Comparison of ENCODE assay signal across 15 mouse cellular contexts in the genomic region with DNA sequence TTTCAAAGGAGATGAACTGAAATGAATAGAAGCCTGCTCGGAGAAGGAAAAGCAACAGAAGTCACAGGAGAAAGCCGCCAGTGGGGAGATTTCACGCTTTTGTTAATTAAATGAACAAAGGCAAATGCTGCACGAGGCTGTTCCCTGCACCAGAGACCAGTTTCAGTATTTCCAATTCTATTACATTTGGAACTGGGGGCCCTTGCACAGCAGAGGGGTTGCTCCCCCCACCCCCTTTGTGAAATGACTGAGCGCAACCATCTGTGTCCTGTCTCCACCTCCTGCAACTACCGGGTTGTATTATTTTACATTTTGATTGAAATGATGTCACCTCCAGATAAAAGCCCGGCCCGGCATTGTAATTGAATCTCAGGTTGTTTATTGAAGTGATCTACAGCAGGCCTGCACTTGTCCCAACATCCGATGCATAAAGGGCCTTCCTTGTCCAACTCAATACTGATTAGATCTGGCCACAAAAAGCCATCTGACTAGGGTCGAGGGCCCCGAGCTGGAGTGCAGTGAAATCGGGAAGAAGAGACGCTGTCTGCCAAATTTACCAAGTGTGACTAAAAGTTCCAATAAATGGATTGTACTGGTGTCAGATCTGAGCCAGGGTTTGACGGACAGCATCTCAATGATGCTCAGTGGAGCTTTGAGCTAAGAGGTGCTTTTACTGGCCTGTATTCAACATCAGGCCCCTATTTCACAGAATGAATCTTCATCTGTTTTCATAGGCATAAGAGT.
A peak's percentile ranks its signal among the peaks of the same experiment; 100 is the strongest.
DNase-seq lines count a peak whose midpoint lies in the region; ATAC-seq lines count a peak whose summit lies in the region.
"Had no signal": no experiment of that assay in that cellular context is flagged by ENCODE, and none has a peak within 500 bp of the region (broad histone marks: within the 10 kb centered on the region; RNA-seq: fewer than 3 reads in every experiment).

No protein-coding gene starts in this region.

- peak; percentile 58; the same call in 1 of the 2 replicates for ATAC-seq in neural tube, embryonic 11.5 days (ENCODE audit: insufficient read depth, low FRiP score, low TSS enrichment)
- peak; percentile 77 for ATAC-seq in hindbrain, embryonic 16.5 days
- peak; percentile 77; the same call in 1 of the 2 replicates for ATAC-seq in neural tube, embryonic 12.5 days (ENCODE audit: low FRiP score, low read depth)
- no peak for ATAC-seq in CD4-positive, CD25-positive, alpha-beta regulatory T cell, adult 4 months
- ATAC-seq: intestine, embryonic 15.5 days had no signal

- H3K36me3 ChIP-seq in neural tube, embryonic 11.5 days (ENCODE audit: control insufficient read depth, insufficient read depth, low read length) = no peaks in the 10 kb centered on the region
- no peaks in the 10 kb centered on the region for H3K36me3 ChIP-seq in hindbrain, embryonic 16.5 days (ENCODE audit: control insufficient read depth, insufficient read depth, low read length)
- no peaks in the 10 kb centered on the region for H3K36me3 ChIP-seq in neural tube, embryonic 12.5 days
- H3K36me3 ChIP-seq: intestine, embryonic 15.5 days had no signal

- H3K27me3 ChIP-seq in neural tube, embryonic 11.5 days (ENCODE audit: control insufficient read depth, insufficient read depth, low read length) = no peaks in the 10 kb centered on the region
- H3K27me3 ChIP-seq in hindbrain, embryonic 16.5 days (replicated peaks; ENCODE audit: control insufficient read depth, insufficient read depth, low read length) = peaks cover 3% of the 10 kb centered on the region; the same call in 1 of the 2 replicates
- peaks cover 8% of the 10 kb centered on the region for H3K27me3 ChIP-seq in neural tube, embryonic 12.5 days (replicated peaks)
- H3K27me3 ChIP-seq: intestine, embryonic 15.5 days had no signal

- H3K4me1 ChIP-seq in neural tube, embryonic 11.5 days (ENCODE audit: control insufficient read depth, insufficient read depth, low read length) = 0 out of 2 replicates have a peak, but pooled peaks cover 3% of the 10 kb centered on the region
- peaks cover 6% of the 10 kb centered on the region for H3K4me1 ChIP-seq in hindbrain, embryonic 16.5 days (ENCODE audit: control insufficient read depth, insufficient read depth, low read depth, low read length)
- H3K4me1 ChIP-seq in neural tube, embryonic 12.5 days = peaks cover 8% of the 10 kb centered on the region; the same call in 1 of the 2 replicates
- H3K4me1 ChIP-seq: intestine, embryonic 15.5 days had no signal

- no peak overlapping the region for H3K9ac ChIP-seq in neural tube, embryonic 11.5 days (ENCODE audit: low read length)
- H3K9ac ChIP-seq in hindbrain, embryonic 16.5 days (ENCODE audit: low read depth, low read length) = no peak overlapping the region
- no peak overlapping the region for H3K9ac ChIP-seq in neural tube, embryonic 12.5 days
- H3K9ac ChIP-seq: intestine, embryonic 15.5 days had no signal

- H3K27ac ChIP-seq in neural tube, embryonic 11.5 days (ENCODE audit: low read depth, low read length) = no peak overlapping the region
- H3K27ac ChIP-seq in hindbrain, embryonic 16.5 days (ENCODE audit: low read depth, low read length) = no peak overlapping the region
- H3K27ac ChIP-seq in neural tube, embryonic 12.5 days = no peak overlapping the region
- H3K27ac ChIP-seq: intestine, embryonic 15.5 days; stomach, postnatal 0 days had no signal

- no peaks in the 10 kb centered on the region for H3K9me3 ChIP-seq in neural tube, embryonic 11.5 days (ENCODE audit: control insufficient read depth, low read length)
- no peaks in the 10 kb centered on the region; the same call in 1 of the 2 replicates for H3K9me3 ChIP-seq in hindbrain, embryonic 16.5 days (ENCODE audit: control insufficient read depth, low read length)
- H3K9me3 ChIP-seq in neural tube, embryonic 12.5 days = no peaks in the 10 kb centered on the region
- H3K9me3 ChIP-seq: intestine, embryonic 15.5 days had no signal

- WGBS in neural tube, embryonic 11.5 days = 46% methylated on average over 14 of the region's 14 CpGs
- 21% methylated on average over 14 of the region's 14 CpGs for WGBS in hindbrain, embryonic 16.5 days
- 25% methylated on average over 14 of the region's 14 CpGs for WGBS in neural tube, embryonic 12.5 days

- peak; percentile 13 to 14 for DNase-seq in cerebellum, postnatal 10 days
- DNase-seq in cerebellum, adult 8-10 months = no peak
- peak; percentile 22 for DNase-seq in neural tube, embryonic 11.5 days (ENCODE audit: low spot score)
- DNase-seq in neural tube, embryonic 10.5 days (ENCODE audit: extremely low spot score, low spot score) = no peak
- DNase-seq in retina, postnatal 1 day = no peak
- DNase-seq: adrenal gland, postnatal 25 days; gastrocnemius, postnatal 10 days; kidney, postnatal 4 days; thymus, postnatal 4 days had no signal

- no peak overlapping the region for H3K4me3 ChIP-seq in neural tube, embryonic 11.5 days (ENCODE audit: low read depth, low read length)
- H3K4me3 ChIP-seq in hindbrain, embryonic 16.5 days (ENCODE audit: low read length) = no peak overlapping the region
- no peak overlapping the region for H3K4me3 ChIP-seq in neural tube, embryonic 12.5 days
- H3K4me3 ChIP-seq: intestine, embryonic 15.5 days had no signal

- no peak overlapping the region for H3K4me2 ChIP-seq in neural tube, embryonic 11.5 days (ENCODE audit: low read depth)
- H3K4me2 ChIP-seq in hindbrain, embryonic 16.5 days (ENCODE audit: low read length) = no peak overlapping the region
- 0 out of 2 replicates have a peak overlapping the region, but pooled peaks have one; percentile 13 for H3K4me2 ChIP-seq in neural tube, embryonic 12.5 days (replicated peaks)
- H3K4me2 ChIP-seq: intestine, embryonic 15.5 days; liver, embryonic 11.5 days had no signal

Comparison
In these comparisons a context has a peak if more than half of its experiments do, and no peak if none do; other contexts are left out.
1. DNase-seq: peak in cerebellum, postnatal 10 days (2 of 2) and neural tube, embryonic 11.5 days (single experiment); none in cerebellum, adult 8-10 months (single experiment), neural tube, embryonic 10.5 days (single experiment) and retina, postnatal 1 day (single experiment).